Mouse (Mus musculus) thymus, adult 18-20 months (tissue): Measurements from ENCODE around the gene Dusp9.
A peak's percentile ranks its signal among the peaks of the same experiment; 100 is the strongest.

Experiments
- DNase-seq, 2 experiments: peaks; one replicate each; pipeline ENCODE4 v3.0.0; 2022; ENCODE audit warnings: mixed read lengths in 2 of 2

Gene Dusp9

DNA sequence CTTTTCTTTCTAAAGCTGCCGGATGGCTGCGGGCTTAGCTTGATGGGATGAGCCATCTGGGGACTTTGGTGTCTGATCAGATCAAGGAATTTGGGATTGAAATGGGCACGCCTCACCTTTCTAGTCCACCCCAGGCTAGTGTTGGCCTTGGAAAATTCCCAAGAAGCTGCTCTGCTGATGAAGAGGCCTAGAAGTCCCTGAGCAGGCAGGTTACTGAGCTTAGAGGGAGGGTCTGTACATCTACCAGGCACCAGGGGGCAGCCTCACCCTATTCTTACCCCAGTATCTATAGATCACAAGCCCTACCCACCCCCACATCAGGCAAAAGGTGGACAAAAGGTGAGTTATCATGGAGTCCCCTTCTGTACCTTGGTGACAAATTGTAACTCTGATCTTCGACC lies 32.8 kb downstream of the Dusp9 start:
- DNase-seq: peak in 1 of 2 experiments; percentile 40

DNA sequence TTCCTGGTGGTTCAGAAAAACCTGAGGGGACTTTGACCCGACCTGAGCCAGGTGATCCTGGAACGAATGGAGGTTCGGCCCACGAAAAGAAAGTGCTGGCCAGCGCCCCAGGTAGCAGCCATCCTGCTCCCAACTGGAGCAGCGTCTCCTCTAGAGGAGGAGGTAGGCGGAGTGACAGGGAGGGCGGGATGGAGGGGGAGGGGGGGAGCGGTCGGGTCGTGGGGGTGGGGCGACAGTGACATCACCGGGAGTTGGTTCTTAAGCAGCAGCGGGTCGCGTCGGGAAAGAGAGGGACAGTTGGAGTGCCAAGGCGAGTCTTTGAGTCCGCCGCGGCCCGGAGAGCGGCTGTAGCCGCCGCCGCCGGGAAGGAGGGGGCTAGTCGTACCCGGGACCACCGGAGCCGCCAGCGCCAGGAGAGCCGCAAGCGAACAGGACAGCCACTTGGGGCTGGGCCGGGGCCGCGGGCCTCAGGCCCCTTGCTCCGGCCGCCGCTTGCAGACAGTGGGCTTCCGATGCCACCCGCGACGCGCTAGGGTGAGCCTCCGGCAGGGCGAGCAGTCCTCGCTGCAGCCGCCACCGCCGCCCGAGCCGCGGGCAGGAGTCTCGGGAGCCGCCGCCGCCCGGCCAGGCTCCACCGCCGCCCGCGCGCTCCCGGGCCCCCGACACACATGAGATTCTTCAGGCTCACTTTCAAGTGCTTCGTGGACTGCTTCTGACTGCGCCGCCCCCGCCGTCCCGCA lies 33.8 kb downstream of the Dusp9 start, which contains the start of gene Slc6a8:
Slc6a8 (plus strand) TSS at position 272 of the 740 bp plus-strand sequence.
- no peak for DNase-seq

DNA sequence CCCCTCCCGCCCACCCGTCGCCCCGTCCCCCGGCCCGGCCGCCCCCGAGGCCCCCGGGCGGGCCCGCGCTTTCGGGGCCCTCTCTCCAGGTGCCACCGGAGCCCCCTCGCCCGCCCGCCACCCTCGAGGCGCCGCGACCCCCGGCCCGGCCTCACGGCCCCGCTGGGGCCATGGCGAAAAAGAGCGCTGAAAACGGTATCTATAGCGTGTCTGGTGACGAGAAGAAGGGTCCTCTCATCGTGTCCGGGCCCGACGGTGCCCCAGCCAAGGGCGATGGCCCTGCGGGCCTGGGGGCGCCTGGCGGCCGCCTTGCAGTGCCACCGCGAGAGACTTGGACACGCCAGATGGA lies 34.4 kb downstream of the Dusp9 start:
- DNase-seq: no peak

DNA sequence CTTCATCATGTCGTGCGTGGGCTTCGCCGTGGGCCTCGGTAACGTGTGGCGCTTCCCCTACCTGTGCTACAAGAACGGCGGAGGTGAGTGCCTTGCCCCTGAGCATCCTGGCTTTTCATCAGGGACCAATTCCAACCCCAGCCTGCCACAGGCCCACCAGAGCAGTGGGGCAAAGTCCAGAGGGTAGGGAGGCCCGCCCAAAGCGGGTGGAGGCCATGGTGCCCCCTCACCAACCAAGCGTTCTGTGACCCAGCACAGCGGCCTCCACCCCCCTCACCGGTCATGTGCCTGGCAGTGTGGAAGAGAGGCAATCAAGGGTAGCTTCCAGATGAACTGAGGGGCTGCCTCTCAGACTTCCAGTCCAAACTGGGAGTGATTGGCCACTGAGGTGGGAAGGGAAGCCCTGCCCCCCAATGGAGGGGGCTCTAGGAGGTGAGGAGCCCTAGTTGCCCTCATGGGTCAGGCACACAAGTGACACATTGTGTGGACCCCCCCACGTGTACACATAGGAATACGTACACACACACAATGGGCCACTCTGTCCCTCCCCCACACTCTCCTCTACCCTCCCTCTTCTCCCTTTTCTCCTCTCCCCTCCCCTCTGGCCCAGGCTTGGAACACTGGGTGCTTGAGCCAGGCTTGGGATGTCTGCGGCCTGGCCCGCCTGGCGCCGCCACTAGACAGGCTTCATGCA lies 34.9 kb downstream of the Dusp9 start:
- DNase-seq: no peak

DNA sequence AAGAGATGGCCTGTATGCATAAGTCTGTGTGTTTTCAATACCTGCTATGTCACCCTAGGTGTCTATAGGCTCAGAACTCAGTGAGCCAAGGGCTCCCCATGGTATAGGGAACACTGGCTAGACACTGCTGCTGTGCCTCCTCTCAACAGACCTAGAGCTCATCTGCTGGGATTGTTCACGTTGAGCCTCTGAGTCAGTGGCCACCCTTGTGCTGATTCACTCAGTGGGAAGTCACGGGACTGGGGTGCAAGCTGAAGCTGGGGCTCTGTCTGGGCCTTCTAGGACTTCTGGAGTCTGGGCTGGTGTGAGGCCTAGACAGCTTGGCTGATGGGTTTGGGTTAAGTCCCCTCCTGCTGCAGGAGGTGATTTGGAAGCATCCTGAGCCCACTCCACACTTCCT lies 36.0 kb downstream of the Dusp9 start:
- DNase-seq: no peak

DNA sequence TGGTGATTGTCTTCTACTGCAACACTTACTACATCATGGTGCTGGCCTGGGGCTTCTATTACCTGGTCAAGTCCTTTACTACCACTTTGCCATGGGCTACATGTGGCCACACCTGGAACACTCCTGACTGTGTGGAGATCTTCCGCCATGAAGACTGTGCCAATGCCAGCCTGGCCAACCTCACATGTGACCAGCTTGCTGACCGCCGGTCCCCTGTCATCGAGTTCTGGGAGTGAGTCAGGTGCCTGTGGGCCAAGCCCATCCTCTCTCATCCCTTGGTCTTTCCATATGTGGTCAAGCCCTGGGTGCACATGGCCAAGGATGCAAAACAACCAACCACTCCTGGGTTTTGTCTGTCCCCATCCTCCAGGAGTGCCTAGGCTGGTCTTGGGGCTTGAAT lies 37.4 kb downstream of the Dusp9 start:
- DNase-seq: no peak

DNA sequence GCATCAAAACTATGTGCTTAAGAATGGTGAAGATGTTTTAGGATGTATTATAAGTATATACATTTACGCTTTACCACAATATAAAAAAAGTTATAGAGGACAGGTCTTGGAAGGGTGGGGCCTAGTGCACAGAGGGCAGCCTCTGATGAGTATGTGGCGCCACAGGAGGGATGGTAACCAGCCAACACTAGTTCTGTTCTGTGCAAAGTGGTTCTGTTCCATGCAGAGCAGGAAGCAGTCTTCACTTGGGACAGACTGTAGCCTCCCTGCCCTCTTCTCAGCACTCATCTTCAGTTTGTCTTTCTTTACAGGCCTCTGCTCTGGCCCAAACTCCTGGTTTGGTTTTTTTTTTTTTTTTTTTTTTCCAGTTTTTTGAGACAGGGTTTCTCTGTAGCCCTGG lies 44.9 kb downstream of the Dusp9 start:
- DNase-seq: no peak

DNA sequence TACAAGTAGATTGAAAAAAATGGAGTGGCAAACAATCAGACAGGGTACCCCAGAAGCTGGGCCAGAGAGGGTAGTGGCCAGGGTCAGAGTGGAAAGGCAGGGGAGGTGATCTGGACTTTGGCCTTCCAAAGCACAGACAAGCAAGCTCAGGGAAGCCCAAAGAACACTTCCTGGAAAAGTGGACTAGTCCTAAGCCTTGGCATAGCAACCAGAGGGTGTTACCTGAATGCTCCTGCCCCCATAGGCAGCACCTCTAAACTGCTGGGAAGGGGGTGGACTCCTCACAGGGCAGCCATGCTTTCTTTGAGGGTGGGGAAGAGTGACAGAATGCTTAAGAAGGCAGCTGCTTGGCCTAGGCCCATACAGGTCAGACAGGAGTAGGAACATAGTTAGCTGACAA lies 45.8 kb downstream of the Dusp9 start:
- no peak for DNase-seq

DNA sequence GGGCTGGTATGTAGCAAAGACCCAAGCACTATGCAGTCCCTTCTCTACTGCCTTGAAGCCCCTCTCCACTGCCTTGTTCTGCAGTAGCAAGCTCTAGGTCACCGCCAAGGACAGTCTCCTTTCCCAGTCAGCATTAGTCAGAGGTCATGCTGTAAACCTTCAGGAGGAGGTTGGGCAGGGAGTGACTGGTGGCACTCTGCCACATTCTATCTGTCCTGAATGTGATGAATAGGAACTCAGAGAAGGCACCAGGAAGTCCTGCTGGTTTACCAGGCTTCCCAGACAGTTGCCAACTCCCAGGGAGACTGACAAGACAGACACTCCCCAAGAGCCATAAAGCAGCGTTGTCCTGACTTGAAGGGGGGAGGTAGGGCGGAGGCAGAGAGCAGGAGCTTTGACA lies 46.4 kb downstream of the Dusp9 start:
- no peak for DNase-seq

DNA sequence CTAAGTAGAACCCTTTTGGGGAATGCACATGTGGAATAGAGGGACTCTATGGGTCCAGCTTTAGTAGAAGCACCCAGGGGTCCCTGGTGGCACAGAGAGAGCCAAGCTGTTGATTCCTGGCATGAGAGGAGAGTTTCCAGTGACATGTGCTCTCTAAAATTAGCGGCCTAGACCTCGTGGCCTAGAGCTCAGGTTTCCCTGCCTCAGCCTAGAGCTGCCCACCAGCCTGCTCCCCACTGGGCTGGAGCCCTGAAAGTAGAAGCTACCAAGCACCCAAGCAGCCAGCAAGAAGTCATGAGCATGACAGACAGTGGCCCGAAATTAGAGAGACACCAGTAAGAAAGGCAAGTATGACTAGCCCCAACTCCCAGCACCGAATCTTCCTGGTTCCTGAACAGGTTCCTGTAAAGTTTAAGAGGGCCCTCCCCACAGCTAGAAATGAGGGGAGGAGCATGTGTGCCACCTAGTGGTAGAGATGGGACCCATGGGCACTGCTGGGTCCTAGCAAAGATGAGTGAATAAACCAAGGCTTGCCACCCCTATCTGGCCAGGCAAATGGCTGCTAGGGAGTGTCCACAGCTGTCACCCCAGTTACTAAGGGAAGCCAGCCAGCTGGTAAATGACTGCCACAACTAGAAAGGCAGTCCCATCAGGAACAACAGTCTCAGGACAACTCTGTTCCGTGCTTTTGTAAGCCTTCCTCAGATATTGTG lies 51.9 kb downstream of the Dusp9 start:
- no peak for DNase-seq
